Mouse (Mus musculus): ENCODE data around the gene Mylk3.

Mylk3 gene

GRCm38 (mm10) chr8:85386205-85386604 lies at the start of gene Mylk3:
Mylk3 (minus strand) TSS chr8:85386345.
- DNase-seq (ENCODE audit: extremely low read depth, low read depth): no peak

- DNase-seq (ENCODE audit: extremely low read depth, low read depth): no peak
These were observed 49.6 kb upstream of the Mylk3 start for GRCm38 (mm10) chr8:85435736-85436135.

DNA sequence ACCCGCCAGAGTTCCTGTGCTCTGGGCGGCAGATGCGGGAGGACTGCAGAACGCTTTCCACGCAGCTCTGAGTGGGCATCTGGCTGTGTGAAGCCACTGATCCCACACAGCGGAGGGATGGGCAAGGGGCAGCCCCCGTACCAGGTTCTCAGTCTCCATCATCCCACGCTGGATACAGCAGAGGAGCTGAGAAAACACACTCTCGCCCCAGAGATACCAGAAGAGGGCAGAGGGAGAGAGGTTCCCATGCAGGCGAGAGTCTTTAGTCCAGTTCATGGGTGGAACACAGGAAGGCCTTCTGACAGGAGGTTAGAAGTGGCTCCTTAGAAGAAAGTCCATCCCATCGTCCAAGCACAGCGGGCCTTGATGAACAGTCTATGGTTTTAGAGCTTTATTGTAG lies 48.7 kb upstream of the Mylk3 start:
- DNase-seq (ENCODE audit: extremely low read depth, low read depth): no peak

DNA sequence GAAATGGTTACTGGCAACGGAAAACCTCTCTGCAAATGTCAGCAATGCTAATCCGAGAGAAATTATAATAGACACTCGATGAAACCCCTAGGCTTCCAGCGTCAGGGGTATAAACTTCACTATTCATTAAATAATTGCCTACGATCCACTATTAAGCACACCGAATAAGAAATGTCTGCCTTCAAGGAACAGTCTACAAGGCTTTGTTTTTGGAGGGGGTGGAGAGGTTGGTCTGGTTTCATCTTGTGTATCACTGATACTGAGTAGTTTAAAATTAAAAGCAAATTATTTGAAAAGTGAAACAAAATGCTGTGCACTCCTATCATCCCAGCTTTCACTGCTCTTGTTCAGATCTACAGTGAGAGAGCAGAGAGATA lies 46.9 kb upstream of the Mylk3 start:
- DNase-seq (ENCODE audit: extremely low read depth, low read depth): no peak

- peak; percentile 76 for DNase-seq (ENCODE audit: extremely low read depth, low read depth)
These were observed 46.2 kb upstream of the Mylk3 start, which contains the start of gene 4921524J17Rik for GRCm38 (mm10) chr8:85432168-85433016. 4921524J17Rik (minus strand) TSS chr8:85432833.

- DNase-seq (ENCODE audit: extremely low read depth, low read depth): peak; percentile 36
These were observed 45.4 kb upstream of the Mylk3 start for GRCm38 (mm10) chr8:85431281-85432167.

DNA sequence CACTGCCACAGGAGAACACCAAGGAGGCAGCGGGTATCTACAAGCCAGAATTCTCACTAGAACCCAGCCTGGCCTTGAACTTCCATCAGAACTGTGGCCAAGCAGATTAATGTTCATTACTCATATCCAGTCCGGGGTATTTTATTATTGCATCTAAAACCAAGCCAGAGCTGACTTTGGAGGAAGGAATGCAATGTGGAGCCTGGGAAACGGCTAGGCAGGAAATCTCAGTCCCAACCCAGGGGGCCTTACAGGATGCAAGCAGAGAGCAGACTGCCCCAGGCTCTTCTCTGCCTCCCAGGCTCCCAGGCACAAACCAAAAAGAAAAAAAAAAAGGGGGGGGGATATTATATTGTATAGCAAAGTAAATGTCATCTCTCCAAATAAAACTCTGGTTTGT lies 44.7 kb upstream of the Mylk3 start:
- DNase-seq (ENCODE audit: extremely low read depth, low read depth): no peak

GRCm38 (mm10) chr8:85429219-85429618 lies 43.1 kb upstream of the Mylk3 start:
- no peak for DNase-seq (ENCODE audit: extremely low read depth, low read depth)

DNA sequence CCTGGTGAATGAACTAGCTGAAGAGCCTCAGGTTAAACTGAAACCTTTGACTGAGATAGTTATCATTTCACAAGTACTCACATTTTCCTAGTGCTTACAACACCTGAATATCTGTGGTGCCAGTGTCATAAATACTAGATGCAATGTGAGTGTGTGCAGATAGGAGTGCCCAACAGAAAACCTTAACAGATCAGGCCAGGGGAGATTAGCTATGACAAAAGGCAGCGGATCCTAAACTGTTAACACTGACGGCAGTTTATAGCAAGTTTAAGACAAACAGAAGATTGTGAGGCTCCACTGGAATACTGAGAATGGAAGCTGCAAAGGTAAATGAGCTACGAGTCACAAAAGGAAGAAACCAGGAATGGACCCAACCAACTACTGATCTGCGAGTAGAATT lies 40.9 kb upstream of the Mylk3 start:
- DNase-seq (ENCODE audit: extremely low read depth, low read depth): no peak

DNA sequence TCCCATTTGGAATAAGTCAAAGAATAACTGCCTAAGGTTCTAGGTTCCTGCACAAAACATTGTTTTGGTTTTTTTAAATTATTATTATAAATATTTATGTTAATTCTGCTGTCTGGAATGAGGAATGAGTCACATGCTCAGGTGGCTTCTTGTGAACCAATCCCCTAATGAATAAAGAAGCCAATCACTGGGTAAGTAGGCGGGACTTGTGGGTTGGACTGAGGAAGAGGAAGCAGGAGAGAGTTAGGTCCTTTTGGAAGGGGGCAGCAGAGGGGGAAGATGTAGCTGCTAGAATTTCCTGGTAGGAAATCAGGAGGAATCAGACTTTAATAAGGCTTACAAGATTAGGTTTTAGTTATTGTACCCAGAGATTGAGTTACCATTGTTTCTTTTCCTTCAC lies 35.2 kb upstream of the Mylk3 start:
- no peak for DNase-seq (ENCODE audit: extremely low read depth, low read depth)

DNA sequence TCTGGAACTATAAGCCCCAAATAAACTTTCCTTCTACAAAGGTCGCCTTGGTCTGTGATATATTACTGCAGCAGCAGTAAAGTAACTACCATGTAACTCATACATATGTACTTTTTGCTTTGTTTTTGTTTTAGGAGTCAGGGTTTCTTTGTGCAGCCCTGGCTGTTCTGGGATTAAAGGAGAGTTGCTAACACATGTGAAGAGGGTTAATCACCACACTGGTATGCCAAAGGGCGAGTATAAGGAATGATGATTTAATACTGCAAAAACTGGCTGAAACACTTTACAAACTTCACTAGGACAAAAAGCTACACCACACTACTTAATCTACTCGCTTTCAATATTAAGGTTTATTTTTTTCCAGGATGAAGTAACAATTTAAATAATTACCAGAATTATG lies 22.4 kb upstream of the Mylk3 start:
- no peak for DNase-seq (ENCODE audit: extremely low read depth, low read depth)

DNA sequence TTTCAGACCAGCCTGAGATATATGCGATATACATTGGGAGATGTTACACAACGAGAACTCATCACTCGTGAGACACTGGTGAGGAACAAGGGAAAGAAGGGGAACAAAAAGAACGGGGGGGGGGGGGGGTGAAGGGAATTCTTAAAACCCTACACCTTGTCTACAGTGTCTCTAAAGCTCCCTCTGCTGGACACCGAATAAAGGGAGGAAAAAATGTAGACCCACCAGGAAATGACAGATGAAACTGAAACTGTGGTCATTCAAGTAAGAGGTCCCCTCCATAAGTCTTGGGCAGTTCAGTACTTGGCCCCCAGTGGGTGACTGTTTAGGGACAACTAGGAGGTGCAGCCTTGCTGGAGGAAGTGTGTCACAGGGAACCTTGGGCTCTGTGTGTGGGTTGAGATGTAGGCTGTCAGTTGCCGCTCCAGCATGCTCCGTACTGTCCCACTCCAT lies 21.9 kb upstream of the Mylk3 start:
- no peak for DNase-seq (ENCODE audit: extremely low read depth, low read depth)

- no peak for DNase-seq (ENCODE audit: extremely low read depth, low read depth)
These were observed 19.8 kb upstream of the Mylk3 start for GRCm38 (mm10) chr8:85405961-85406360.

- DNase-seq (ENCODE audit: extremely low read depth, low read depth): no peak
These were observed 19.3 kb upstream of the Mylk3 start for GRCm38 (mm10) chr8:85405418-85405817.

DNA sequence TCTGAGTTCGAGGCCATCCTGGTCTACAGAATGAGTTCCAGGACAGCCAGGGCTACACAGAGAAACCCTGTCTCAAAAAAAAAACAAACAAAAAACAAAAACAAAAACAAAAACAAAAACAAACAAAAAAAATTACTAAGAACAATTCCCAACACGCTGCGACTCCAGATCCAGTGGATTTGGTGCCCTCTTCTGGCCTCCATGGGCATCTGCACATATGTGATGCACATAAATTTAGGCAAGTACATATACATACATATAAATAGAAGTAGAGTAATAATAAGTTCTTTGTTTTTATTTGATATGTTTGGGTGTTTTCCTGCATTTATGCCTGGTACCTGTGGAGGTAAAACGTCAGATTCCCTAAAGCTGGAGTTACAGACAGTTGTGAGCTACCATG lies 12.4 kb upstream of the Mylk3 start:
- DNase-seq (ENCODE audit: extremely low read depth, low read depth): no peak

DNA sequence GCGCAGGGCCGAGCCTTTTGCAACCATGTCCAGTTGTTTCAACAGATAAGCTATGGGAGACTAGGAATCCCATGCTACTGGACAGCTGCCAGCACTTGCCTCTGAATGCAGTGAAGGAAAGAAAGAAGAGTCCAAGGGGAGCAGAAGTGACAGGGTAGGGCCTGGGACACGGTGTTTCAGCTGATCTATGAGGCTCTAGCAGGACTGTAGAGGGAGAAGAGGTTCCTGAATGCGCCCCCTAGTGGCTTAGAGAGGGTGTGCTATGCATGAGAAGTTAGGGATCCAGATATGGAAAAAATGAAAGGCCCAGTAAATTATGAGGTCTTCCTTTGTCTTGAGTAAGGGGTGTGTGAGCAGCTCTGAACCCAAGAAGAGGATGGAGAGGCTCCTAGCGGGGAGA lies 11.4 kb upstream of the Mylk3 start:
- DNase-seq (ENCODE audit: extremely low read depth, low read depth): peak; percentile 76

DNA sequence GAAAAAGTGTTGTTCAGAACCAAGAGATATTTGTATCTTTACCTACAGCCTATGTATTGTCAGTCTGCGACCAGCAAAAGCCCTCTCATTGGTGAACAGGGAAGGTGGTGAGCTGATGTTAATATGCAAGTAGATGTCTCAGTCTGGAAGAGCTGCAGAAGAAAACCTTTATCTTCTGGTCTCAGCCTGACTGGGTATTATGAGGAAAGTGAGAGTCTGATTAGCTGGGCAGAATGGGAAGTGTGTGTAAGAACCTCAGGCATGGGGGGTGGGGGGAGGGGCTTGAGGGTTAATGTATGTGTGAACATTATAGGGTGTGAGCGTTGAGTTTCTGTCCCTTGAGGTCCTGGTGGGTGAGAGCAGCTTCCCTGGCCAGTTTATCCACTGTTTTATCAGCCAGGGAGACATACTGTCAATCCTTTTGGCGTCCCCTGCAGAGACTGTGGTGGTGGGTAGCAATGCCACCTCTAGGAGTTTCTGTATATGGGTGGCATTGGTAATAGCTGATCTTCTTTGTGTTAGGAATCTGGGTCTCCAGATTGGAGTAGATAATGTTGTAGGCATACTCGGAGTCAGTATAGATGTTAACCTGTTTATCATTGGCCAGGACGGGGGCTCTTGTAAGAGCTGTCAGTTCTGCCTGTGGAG lies 10.4 kb upstream of the Mylk3 start:
- DNase-seq (ENCODE audit: extremely low read depth, low read depth): peak; percentile 88

DNA sequence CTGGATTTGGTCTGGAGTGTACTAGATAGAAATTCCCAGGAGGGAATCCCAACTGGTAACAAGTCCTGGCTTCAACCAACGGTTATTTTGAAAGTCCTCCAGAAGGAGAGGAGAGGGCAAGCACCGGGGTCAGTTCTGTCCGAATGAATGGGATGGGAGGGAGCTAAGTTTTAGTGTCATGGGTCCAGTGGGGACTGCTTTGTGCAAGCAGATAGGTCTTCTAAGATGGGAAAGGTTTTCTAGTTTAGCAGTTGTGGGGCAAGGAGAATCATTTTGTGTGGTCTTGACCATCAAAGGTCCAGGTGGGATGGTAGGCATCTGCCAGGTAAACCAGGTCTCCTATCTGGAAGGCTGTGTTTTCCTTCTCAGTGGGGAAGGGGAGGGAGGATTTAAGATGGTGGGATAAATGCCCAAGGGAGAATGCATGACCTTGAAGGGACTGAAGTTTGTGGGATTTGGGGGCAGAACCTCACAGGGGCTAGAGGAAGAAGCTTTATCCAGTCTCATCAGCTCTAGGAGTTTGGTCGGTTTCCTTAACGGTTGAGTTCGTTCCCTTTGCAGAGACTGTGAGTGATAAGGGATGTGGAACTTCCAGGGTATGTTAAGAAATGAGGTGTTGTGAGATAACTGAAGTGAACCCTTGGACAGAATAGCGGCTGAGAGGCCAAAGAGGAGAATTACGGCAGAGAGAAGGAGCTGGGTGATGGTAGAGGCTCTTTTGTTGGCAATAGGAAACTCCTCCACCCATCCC lies 9.7 kb upstream of the Mylk3 start:
- DNase-seq (ENCODE audit: extremely low read depth, low read depth): peak; percentile 80

GRCm38 (mm10) chr8:85395017-85395416 lies 8.9 kb upstream of the Mylk3 start:
- no peak for DNase-seq (ENCODE audit: extremely low read depth, low read depth)

DNA sequence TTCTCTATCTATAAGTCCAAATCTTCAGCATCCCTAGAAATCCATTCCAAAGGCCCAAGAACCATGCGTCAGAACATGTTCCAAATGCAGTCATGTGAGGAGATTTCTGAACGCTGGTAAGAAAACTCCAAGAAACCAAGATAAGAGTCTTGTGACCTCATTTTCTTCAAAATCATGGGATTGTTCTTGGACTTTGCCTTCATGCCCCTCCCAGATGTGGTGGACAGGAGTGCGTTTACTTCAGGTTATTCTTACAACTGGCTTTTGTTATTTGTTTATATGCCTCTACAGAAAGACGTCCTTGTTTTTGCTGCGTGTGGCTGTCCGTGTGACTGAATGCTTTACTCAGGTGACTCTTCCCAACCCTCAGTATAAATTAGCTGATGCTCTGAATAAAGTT lies 7.1 kb upstream of the Mylk3 start:
- DNase-seq (ENCODE audit: extremely low read depth, low read depth): no peak

DNA sequence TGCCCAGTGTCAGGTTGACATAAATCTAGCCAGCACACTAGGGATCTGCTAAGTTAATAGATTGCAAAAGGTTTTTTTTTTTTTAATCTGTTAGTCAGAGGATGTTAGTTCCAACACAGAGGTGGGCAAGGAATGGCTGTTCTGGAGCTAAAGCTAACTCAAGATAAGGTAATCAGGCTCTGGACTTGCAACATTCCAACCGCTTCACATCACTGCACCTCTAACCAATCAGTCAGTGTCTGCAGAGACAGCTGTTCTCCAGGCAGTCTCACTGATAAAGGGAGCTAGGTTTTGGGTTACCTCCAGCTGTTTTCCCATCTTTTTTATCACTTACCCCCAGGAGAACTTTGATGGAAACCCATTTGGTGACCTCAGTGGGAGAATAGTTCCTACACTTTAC lies 5.3 kb upstream of the Mylk3 start:
- no peak for DNase-seq (ENCODE audit: extremely low read depth, low read depth)

Data from MEL-GATA-1-ER (cell line).